Mouse (Mus musculus) heart, postnatal 0 days (tissue): ENCODE measurements around the gene Arhgef25.

Experiments used
- CTCF ChIP-seq: IDR thresholded peaks from 2 replicates; pipeline ENCODE4 v1.5.1; 2016; ENCODE audit warnings: antibody characterized with exemption, control low read depth, low read depth
- EP300 ChIP-seq: IDR thresholded peaks from 2 replicates; pipeline ENCODE4 v1.6.1; 2016; ENCODE audit warnings: antibody characterized with exemption, low read depth

- no peak for TF ChIP-seq CTCF
- TF ChIP-seq EP300 = no peak
These were observed 6.1 kb downstream of the Arhgef25 start for GRCm38 (mm10) chr10:127183759-127184158.
